Mouse (Mus musculus): ENCODE data around the gene Sox2. TPM values are rescaled to one million over a fixed set of nuclear protein-coding genes. Genes with fewer than 3 reads are reported as not detected.
A peak's percentile ranks its signal among the peaks of the same experiment; 100 is the strongest.

Sox2 gene
- polyA plus RNA-seq, 1 experiment from 2014 or later, result 16.8 TPM

GRCm38 (mm10) chr3:34665751-34666665 lies 15.8 kb downstream of the Sox2 start:
- H3K4me1 ChIP-seq (ENCODE audit: control insufficient read depth, insufficient read depth, low read length), result peaks cover 34% of the 10 kb centered on the region
- peak; percentile 59 for DNase-seq
- no peaks in the 10 kb centered on the region for H3K9me3 ChIP-seq (ENCODE audit: control insufficient read depth, low read length)
- H3K4me3 ChIP-seq (replicated peaks; ENCODE audit: low read depth, low read length), result peak overlapping the region; percentile 38
- no peaks in the 10 kb centered on the region for H3K36me3 ChIP-seq (ENCODE audit: control insufficient read depth, insufficient read depth, low read length)
- no peak for ATAC-seq (ENCODE audit: low FRiP score, low TSS enrichment)
- peaks cover 22% of the 10 kb centered on the region for H3K27me3 ChIP-seq (ENCODE audit: control insufficient read depth, insufficient read depth, low read length)
- peak overlapping the region; percentile 89 for H3K27ac ChIP-seq (replicated peaks; ENCODE audit: low read depth, low read length)
- 3% methylated on average over 10 of the region's 10 CpGs for WGBS
- H3K9ac ChIP-seq (replicated peaks; ENCODE audit: low read length), result no peak overlapping the region
- H3K4me2 ChIP-seq (ENCODE audit: low read length), result peak overlapping the region; percentile 83

GRCm38 (mm10) chr3:34667180-34667579 lies 17.0 kb downstream of the Sox2 start:
- Histone ChIP-seq H3K27ac (replicated peaks; ENCODE audit: low read depth, low read length) (peak overlapping the region; percentile 89), H3K9ac (replicated peaks; ENCODE audit: low read length) (no peak overlapping the region), H3K4me2 (ENCODE audit: low read length) (peak overlapping the region; percentile 83; the same call in 1 of the 2 replicates), H3K9me3 (ENCODE audit: control insufficient read depth, low read length) (no peaks in the 10 kb centered on the region), H3K4me1 (ENCODE audit: control insufficient read depth, insufficient read depth, low read length) (peaks cover 40% of the 10 kb centered on the region), H3K4me3 (replicated peaks; ENCODE audit: low read depth, low read length) (no peak overlapping the region), H3K27me3 (ENCODE audit: control insufficient read depth, insufficient read depth, low read length) (peaks cover 25% of the 10 kb centered on the region), H3K36me3 (ENCODE audit: control insufficient read depth, insufficient read depth, low read length) (no peaks in the 10 kb centered on the region)
- WGBS, result 26% methylated on average over 2 of the region's 2 CpGs
- DNase-seq (no peak), ATAC-seq (ENCODE audit: low FRiP score, low TSS enrichment) (no peak)

GRCm38 (mm10) chr3:34667881-34668817 lies 17.9 kb downstream of the Sox2 start:
- no peaks in the 10 kb centered on the region for H3K36me3 ChIP-seq (ENCODE audit: control insufficient read depth, insufficient read depth, low read length)
- DNase-seq (peak; percentile 51), ATAC-seq (ENCODE audit: low FRiP score, low TSS enrichment) (no peak)
- no peak overlapping the region for H3K9ac ChIP-seq (replicated peaks; ENCODE audit: low read length)
- peak overlapping the region; percentile 28 for H3K4me2 ChIP-seq (ENCODE audit: low read length)
- H3K4me1 ChIP-seq (ENCODE audit: control insufficient read depth, insufficient read depth, low read length), result peaks cover 37% of the 10 kb centered on the region
- peaks cover 25% of the 10 kb centered on the region for H3K27me3 ChIP-seq (ENCODE audit: control insufficient read depth, insufficient read depth, low read length)
- no peaks in the 10 kb centered on the region for H3K9me3 ChIP-seq (ENCODE audit: control insufficient read depth, low read length)
- no peak overlapping the region for H3K4me3 ChIP-seq (replicated peaks; ENCODE audit: low read depth, low read length)
- WGBS, result 1% methylated on average over 18 of the region's 18 CpGs
- H3K27ac ChIP-seq (replicated peaks; ENCODE audit: low read depth, low read length), result peak overlapping the region; percentile 38; the same call in 1 of the 2 replicates

- Histone ChIP-seq H3K9ac (replicated peaks; ENCODE audit: low read length) (no peak overlapping the region; the same call in 1 of the 2 replicates), H3K4me2 (ENCODE audit: low read length) (peak overlapping the region; percentile 32), H3K27me3 (ENCODE audit: control insufficient read depth, insufficient read depth, low read length) (peaks cover 14% of the 10 kb centered on the region), H3K9me3 (ENCODE audit: control insufficient read depth, low read length) (no peaks in the 10 kb centered on the region), H3K4me1 (ENCODE audit: control insufficient read depth, insufficient read depth, low read length) (peaks cover 23% of the 10 kb centered on the region), H3K36me3 (ENCODE audit: control insufficient read depth, insufficient read depth, low read length) (0 out of 2 replicates have a peak, but pooled peaks cover 4% of the 10 kb centered on the region), H3K4me3 (replicated peaks; ENCODE audit: low read depth, low read length) (no peak overlapping the region), H3K27ac (replicated peaks; ENCODE audit: low read depth, low read length) (peak overlapping the region; percentile 55; the same call in 1 of the 2 replicates)
- ATAC-seq (ENCODE audit: low FRiP score, low TSS enrichment) (no peak), DNase-seq (peak; percentile 64)
- WGBS, result 4% methylated on average over 15 of the region's 15 CpGs
These were observed 20.9 kb downstream of the Sox2 start for GRCm38 (mm10) chr3:34671024-34671660.

- ATAC-seq (ENCODE audit: low FRiP score, low TSS enrichment) (no peak; the same call in 1 of the 2 replicates), DNase-seq (no peak)
- Histone ChIP-seq H3K9me3 (ENCODE audit: control insufficient read depth, low read length) (no peaks in the 10 kb centered on the region), H3K27me3 (ENCODE audit: control insufficient read depth, insufficient read depth, low read length) (no peaks in the 10 kb centered on the region), H3K4me3 (replicated peaks; ENCODE audit: low read depth, low read length) (no peak overlapping the region), H3K9ac (replicated peaks; ENCODE audit: low read length) (no peak overlapping the region), H3K27ac (replicated peaks; ENCODE audit: low read depth, low read length) (no peak overlapping the region), H3K4me1 (ENCODE audit: control insufficient read depth, insufficient read depth, low read length) (peaks cover 4% of the 10 kb centered on the region; the same call in 1 of the 2 replicates), H3K36me3 (ENCODE audit: control insufficient read depth, insufficient read depth, low read length) (0 out of 2 replicates have a peak, but pooled peaks cover 4% of the 10 kb centered on the region), H3K4me2 (ENCODE audit: low read length) (no peak overlapping the region)
- 8% methylated on average over 7 of the region's 7 CpGs for WGBS
These were observed 28.6 kb downstream of the Sox2 start for GRCm38 (mm10) chr3:34678840-34679239.

GRCm38 (mm10) chr3:34679439-34679838 lies 29.2 kb downstream of the Sox2 start:
- Histone ChIP-seq H3K4me3 (replicated peaks; ENCODE audit: low read depth, low read length) (no peak overlapping the region), H3K36me3 (ENCODE audit: control insufficient read depth, insufficient read depth, low read length) (0 out of 2 replicates have a peak, but pooled peaks cover 4% of the 10 kb centered on the region), H3K4me2 (ENCODE audit: low read length) (no peak overlapping the region), H3K9ac (replicated peaks; ENCODE audit: low read length) (no peak overlapping the region), H3K4me1 (ENCODE audit: control insufficient read depth, insufficient read depth, low read length) (peaks cover 4% of the 10 kb centered on the region; the same call in 1 of the 2 replicates), H3K27me3 (ENCODE audit: control insufficient read depth, insufficient read depth, low read length) (no peaks in the 10 kb centered on the region), H3K9me3 (ENCODE audit: control insufficient read depth, low read length) (no peaks in the 10 kb centered on the region), H3K27ac (replicated peaks; ENCODE audit: low read depth, low read length) (0 out of 2 replicates have a peak overlapping the region, but pooled peaks have one; percentile 5)
- ATAC-seq (ENCODE audit: low FRiP score, low TSS enrichment) (no peak), DNase-seq (no peak)
- 8% methylated on average over 2 of the region's 2 CpGs for WGBS

GRCm38 (mm10) chr3:34679921-34680320 lies 29.7 kb downstream of the Sox2 start:
- Histone ChIP-seq H3K4me3 (replicated peaks; ENCODE audit: low read depth, low read length) (no peak overlapping the region), H3K9me3 (ENCODE audit: control insufficient read depth, low read length) (no peaks in the 10 kb centered on the region), H3K36me3 (ENCODE audit: control insufficient read depth, insufficient read depth, low read length) (0 out of 2 replicates have a peak, but pooled peaks cover 4% of the 10 kb centered on the region), H3K27me3 (ENCODE audit: control insufficient read depth, insufficient read depth, low read length) (no peaks in the 10 kb centered on the region), H3K27ac (replicated peaks; ENCODE audit: low read depth, low read length) (0 out of 2 replicates have a peak overlapping the region, but pooled peaks have one; percentile 5), H3K4me1 (ENCODE audit: control insufficient read depth, insufficient read depth, low read length) (peaks cover 4% of the 10 kb centered on the region; the same call in 1 of the 2 replicates), H3K4me2 (ENCODE audit: low read length) (no peak overlapping the region), H3K9ac (replicated peaks; ENCODE audit: low read length) (no peak overlapping the region)
- ATAC-seq (ENCODE audit: low FRiP score, low TSS enrichment), result peak; percentile 62; the same call in 1 of the 2 replicates
- WGBS, result 2% methylated on average over 3 of the region's 3 CpGs
- DNase-seq, result peak; percentile 53

GRCm38 (mm10) chr3:34688072-34688471 lies 37.9 kb downstream of the Sox2 start:
- DNase-seq (no peak), ATAC-seq (ENCODE audit: low FRiP score, low TSS enrichment) (no peak)
- H3K27ac ChIP-seq (replicated peaks; ENCODE audit: low read depth, low read length), result no peak overlapping the region
- no peak overlapping the region for H3K4me3 ChIP-seq (replicated peaks; ENCODE audit: low read depth, low read length)
- H3K4me2 ChIP-seq (ENCODE audit: low read length), result no peak overlapping the region
- H3K4me1 ChIP-seq (ENCODE audit: control insufficient read depth, insufficient read depth, low read length), result peaks cover 12% of the 10 kb centered on the region; the same call in 1 of the 2 replicates
- H3K36me3 ChIP-seq (ENCODE audit: control insufficient read depth, insufficient read depth, low read length), result no peaks in the 10 kb centered on the region
- no peaks in the 10 kb centered on the region for H3K9me3 ChIP-seq (ENCODE audit: control insufficient read depth, low read length)
- no peaks in the 10 kb centered on the region for H3K27me3 ChIP-seq (ENCODE audit: control insufficient read depth, insufficient read depth, low read length)
- 88% methylated on average over 6 of the region's 6 CpGs for WGBS
- H3K9ac ChIP-seq (replicated peaks; ENCODE audit: low read length), result no peak overlapping the region
